Mouse (Mus musculus): ENCODE measurements around the gene Amd1.
A peak's percentile ranks its signal among the peaks of the same experiment; 100 is the strongest.

Amd1 gene

GRCm38 (mm10) chr10:40302140-40302985 is at the start of gene Amd1:
Amd1 (minus strand) TSS chr10:40302186.
- peak; percentile 99 for DNase-seq (ENCODE audit: low read depth)

- no peak for DNase-seq (ENCODE audit: low read depth)
Observed at GRCm38 (mm10) chr10:40351156-40351555, 49.2 kb upstream of the Amd1 start.

- DNase-seq (ENCODE audit: low read depth) = peak; percentile 19
Observed at GRCm38 (mm10) chr10:40350245-40350932, 48.4 kb upstream of the Amd1 start.

DNA sequence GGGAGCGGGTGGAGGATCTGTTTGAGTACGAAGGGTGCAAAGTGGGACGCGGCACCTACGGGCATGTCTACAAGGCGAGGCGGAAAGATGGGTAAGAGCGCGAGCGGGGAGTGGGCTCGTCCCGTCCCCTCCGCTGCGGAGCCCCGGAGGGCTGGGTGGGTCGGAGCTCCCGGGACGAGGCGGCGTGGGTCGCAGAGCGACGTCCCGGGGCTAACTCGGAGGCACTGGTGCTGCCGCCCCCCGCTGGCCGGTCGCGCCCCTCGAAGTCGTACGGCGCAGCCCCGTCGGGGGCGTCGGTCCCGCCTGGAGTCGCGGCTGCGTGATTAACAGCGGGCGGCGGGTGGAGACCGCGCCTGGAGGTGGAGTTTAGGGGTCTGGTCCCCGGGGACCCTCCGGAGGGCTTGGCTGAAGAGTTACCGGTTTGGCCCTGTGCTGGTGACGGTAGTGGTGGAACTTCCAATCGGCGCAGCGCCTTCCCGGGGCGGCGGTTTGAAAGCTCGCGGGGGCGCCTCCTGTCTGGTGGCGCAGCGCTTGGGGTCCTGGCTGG is 47.7 kb upstream of the Amd1 start:
- peak; percentile 69 for DNase-seq (ENCODE audit: low read depth)

- peak; percentile 100 for DNase-seq (ENCODE audit: low read depth)
Observed at GRCm38 (mm10) chr10:40348566-40349536, 46.9 kb upstream of the Amd1 start.

DNA sequence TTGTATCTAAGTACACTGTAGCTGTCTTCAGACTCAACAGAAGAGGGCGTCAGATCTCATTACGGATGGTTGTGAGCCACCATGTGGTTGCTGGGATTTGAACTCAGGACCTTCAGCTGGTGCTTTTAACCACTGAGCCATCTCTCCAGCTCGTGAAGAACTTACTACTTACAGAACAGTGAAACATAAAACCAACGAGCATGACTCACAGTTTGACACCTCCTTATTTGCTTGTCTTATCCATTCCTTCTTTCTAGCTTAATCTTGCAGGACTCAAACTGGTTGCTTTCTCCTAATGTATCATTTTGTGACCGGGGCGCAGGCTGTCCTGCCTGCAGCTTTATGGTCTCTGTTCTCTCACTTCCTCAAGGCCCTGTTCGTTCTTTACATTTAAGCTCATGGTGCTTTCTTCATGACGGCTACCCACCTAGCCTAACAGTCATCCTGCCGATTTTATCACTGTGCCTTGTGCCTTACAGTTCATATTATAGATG is 45.5 kb upstream of the Amd1 start:
- peak; percentile 59 for DNase-seq (ENCODE audit: low read depth)

DNA sequence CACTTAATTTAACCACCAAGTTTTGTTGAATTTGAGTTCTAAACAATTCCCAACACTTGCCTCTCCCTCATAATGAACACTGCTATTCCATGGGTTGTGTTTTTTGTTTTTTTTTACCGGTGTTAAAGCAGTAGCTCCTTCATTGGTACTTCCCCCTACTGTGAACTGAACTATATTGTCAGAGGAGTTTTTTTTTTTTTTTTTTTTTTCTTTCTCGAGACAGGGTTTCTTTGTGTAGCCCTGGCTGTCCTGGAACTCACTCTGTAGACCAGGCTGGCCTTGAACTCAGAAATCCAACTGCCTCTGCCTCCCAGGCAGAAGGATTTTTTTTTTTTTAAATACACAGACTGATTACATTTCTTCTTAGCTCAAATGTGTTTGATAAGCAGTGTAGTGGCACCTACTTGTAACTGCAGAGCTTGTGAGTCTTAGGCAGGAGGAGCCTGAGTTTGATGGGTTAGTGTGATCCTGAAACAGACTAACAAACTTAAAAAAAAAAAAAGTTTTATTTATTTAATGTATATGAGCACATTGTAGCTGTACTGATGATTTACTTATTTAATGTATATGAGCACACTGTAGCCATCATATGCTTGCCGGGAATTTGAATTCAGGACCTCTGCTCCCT is 44.9 kb upstream of the Amd1 start:
- no peak for DNase-seq (ENCODE audit: low read depth)

GRCm38 (mm10) chr10:40342036-40342435 is 40.0 kb upstream of the Amd1 start:
- DNase-seq (ENCODE audit: low read depth) = no peak

DNA sequence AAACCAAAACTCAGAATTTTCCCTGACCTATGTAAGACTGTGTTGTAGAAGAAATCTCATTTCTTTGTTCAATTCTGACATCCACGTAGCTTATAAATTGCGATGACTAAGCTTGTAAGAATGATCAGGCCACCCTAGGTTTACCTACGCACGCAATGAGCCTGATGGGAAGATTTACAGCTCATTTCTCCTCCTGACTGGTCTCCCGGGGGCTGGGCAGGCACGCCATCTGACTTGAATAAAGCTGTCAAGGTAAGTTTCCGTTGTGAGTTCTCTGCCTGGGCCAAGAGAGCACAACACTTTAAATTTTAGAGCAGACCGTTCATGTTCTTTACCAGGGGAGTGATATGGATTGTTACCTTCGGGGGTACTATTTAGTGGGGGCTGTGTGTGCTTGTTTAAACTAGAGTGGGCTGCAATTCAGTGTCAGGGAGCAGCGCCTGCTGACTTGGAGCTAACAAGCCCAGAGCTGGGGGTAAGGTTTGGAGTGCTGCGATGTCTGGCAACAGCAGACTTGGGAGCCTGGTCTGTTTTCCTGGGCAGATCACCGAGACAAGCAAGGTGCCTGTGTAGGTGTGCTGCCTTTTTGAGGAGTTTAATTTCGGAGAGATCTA is 37.5 kb upstream of the Amd1 start, which contains the start of gene Cdk19:
Gene Cdk19 (plus strand): TSS at position 214 of the 614 bp plus-strand sequence.
- no peak for DNase-seq (ENCODE audit: low read depth)

DNA sequence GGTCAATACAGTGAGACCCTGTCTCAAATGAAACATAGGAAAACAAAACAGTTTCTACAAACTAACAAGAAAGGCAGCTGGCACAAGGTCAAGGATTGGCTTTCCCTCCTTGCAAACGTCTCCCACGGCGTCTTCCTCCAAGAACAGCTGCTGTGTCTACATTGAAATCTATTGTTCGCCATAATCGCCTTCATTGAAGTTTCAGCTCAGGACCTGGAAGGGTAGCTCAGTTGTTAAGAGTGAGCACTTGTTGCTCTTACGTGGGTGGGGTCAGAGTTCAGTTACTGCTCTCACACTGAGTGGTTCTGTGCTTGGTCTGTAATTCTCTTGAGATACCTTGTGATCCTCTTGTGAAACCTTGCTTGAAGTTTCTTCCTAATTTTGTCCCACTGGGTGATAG is 30.9 kb upstream of the Amd1 start:
- no peak for DNase-seq (ENCODE audit: low read depth)

- DNase-seq (ENCODE audit: low read depth) = no peak
Observed at GRCm38 (mm10) chr10:40330262-40330661, 28.3 kb upstream of the Amd1 start.

GRCm38 (mm10) chr10:40328004-40328551 is 26.1 kb upstream of the Amd1 start:
- DNase-seq (ENCODE audit: low read depth) = no peak

DNA sequence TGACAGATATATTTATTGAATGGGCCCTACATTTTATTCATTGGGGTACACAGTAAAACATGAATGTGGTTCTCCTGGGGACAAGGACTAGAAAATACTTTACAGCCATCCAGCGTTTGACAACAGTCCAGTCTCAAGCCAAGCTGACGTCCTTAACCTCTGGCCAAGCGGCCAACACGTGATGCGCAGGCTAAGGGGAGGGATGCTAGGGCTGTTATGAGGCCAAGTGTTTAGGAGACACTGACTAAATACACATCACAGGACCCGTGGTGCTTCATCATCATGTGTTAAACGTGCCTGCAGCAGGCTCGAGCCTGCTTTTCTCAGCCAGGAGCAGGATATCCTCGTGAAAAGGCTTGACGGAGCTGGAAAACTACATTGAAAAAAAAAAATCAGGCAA is 18.3 kb upstream of the Amd1 start:
- DNase-seq (ENCODE audit: low read depth) = no peak

GRCm38 (mm10) chr10:40316841-40317585 is 15.0 kb upstream of the Amd1 start:
- DNase-seq (ENCODE audit: low read depth) = no peak

DNA sequence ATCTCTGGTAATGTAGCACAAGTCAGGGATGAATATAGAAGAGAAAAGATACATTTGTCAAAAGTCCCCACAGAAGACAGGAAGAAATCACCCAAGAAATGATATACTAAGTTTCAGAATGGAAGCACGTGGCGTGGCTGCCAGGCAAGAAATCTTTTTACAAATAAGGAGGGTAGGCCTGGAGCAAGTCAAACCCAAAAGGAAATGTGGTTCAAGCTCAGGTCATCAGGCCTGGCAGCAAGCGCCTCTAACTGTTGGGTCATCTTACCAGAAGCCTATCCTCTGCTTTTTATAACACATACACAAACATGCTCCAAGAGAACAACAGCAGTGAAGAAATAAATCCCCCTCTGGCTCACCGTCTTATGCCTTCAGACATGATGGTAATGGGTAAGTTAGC is 10.8 kb upstream of the Amd1 start:
- no peak for DNase-seq (ENCODE audit: low read depth)

GRCm38 (mm10) chr10:40309884-40310635 is 8.1 kb upstream of the Amd1 start:
- DNase-seq (ENCODE audit: low read depth) = peak; percentile 90

- no peak for DNase-seq (ENCODE audit: low read depth)
Observed at GRCm38 (mm10) chr10:40307826-40308583, 6.0 kb upstream of the Amd1 start.

- DNase-seq (ENCODE audit: low read depth) = peak; percentile 50
Observed at GRCm38 (mm10) chr10:40305989-40306388, 4.0 kb upstream of the Amd1 start.

All from induced T-regulatory cell, adult 2 months (primary cell).